Comparison of ENCODE assay signal across 18 mouse cellular contexts in genomic region chr3:118140108-118140507, GRCm38 (mm10).
"Had no signal": no experiment of that assay in that cellular context is flagged by ENCODE, and none has a peak within 500 bp of the region (broad histone marks: within the 10 kb centered on the region; RNA-seq: fewer than 3 reads in every experiment).

No protein-coding gene starts in this region.

- ATAC-seq: midbrain, embryonic 16.5 days had no signal

- H3K4me3 ChIP-seq: midbrain, embryonic 10.5 days; midbrain, embryonic 12.5 days; myocyte; neural tube, embryonic 13.5 days; neural tube, embryonic 15.5 days had no signal

- H3K9me3 ChIP-seq: midbrain, embryonic 10.5 days; midbrain, embryonic 12.5 days; neural tube, embryonic 13.5 days; neural tube, embryonic 15.5 days had no signal

- H3K27ac ChIP-seq: midbrain, embryonic 10.5 days; midbrain, embryonic 12.5 days; neural tube, embryonic 13.5 days; neural tube, embryonic 15.5 days had no signal

- H3K9ac ChIP-seq: lung, embryonic 14.5 days; midbrain, embryonic 12.5 days; neural tube, embryonic 13.5 days; neural tube, embryonic 15.5 days had no signal

- H3K4me1 ChIP-seq: midbrain, embryonic 10.5 days; midbrain, embryonic 12.5 days; neural tube, embryonic 13.5 days; neural tube, embryonic 15.5 days had no signal

- H3K36me3 ChIP-seq: midbrain, embryonic 10.5 days; midbrain, embryonic 12.5 days; neural tube, embryonic 13.5 days; neural tube, embryonic 15.5 days had no signal

- DNase-seq: lung, adult 18-20 months; lung, embryonic 14.5 days; lung, postnatal 10 days; lung, postnatal 4 days; midbrain, embryonic 14.5 days; retina, postnatal 1 day; right cerebral cortex, postnatal 25 days; right cerebral cortex, postnatal 4 days; spleen, adult 18-20 months; thymus, adult 2 months; thymus, postnatal 25 days; thymus, postnatal 4 days had no signal

- H3K4me2 ChIP-seq: lung, embryonic 14.5 days; midbrain, embryonic 12.5 days; neural tube, embryonic 13.5 days; neural tube, embryonic 15.5 days had no signal

- H3K27me3 ChIP-seq: midbrain, embryonic 12.5 days; neural tube, embryonic 13.5 days; neural tube, embryonic 15.5 days had no signal
